Mouse (Mus musculus): ENCODE measurements at regions not wholly inside any gene's neighbourhood (a gene's known extent, or its start where the extent isn't known, plus 50 kb on each side); places are given as distances from the start of the nearest gene placed in this dataset.

DNA sequence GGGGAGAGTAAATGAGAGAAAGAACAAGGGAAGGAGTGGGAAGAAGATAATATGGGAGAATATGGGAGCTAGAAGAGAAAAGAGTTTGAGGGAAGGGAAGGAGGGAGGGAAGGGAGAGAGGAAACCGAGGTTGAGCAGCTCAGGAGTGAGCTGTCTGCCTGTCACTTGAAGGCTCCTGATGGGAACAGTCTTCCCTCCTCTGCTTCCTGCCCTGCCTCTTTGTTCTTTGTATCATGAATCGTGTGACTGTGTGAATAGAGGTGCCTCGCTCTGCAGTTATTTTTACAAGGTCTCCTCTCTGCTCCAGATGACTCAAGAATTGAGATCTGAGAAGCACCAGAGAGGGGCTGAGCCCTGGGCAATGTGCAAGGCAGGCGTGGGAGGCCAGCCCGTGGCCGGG, 92.0 kb upstream of the Mrps10 start:
- Histone ChIP-seq H3K9ac (ENCODE audit: low read depth, poor library complexity, severe bottlenecking) (no peak overlapping the region), H3K4me3 (ENCODE audit: low read depth, low read length) (no peak overlapping the region), H3K4me1 (ENCODE audit: control insufficient read depth, insufficient read depth, low read length) (no peaks in the 10 kb centered on the region), H3K27ac (ENCODE audit: insufficient read depth, low read length) (no peak overlapping the region), H3K27me3 (ENCODE audit: control insufficient read depth, insufficient read depth, low read length, poor library complexity, severe bottlenecking) (no peaks in the 10 kb centered on the region), H3K9me3 (replicated peaks; ENCODE audit: control insufficient read depth, insufficient read depth, low read length, poor library complexity, severe bottlenecking) (no peaks in the 10 kb centered on the region), H3K36me3 (ENCODE audit: control insufficient read depth, insufficient read depth, low read length, poor library complexity, severe bottlenecking) (no peaks in the 10 kb centered on the region)
- TF ChIP-seq POLR2A (IDR thresholded peaks at IDR 0.05; ENCODE audit: insufficient read depth, low read length) (no peak), CTCF (IDR thresholded peaks at IDR 0.05; ENCODE audit: low read depth, low read length) (no peak), EP300 (IDR thresholded peaks at IDR 0.05; ENCODE audit: insufficient read depth, low read depth, low read length) (no peak)

DNA sequence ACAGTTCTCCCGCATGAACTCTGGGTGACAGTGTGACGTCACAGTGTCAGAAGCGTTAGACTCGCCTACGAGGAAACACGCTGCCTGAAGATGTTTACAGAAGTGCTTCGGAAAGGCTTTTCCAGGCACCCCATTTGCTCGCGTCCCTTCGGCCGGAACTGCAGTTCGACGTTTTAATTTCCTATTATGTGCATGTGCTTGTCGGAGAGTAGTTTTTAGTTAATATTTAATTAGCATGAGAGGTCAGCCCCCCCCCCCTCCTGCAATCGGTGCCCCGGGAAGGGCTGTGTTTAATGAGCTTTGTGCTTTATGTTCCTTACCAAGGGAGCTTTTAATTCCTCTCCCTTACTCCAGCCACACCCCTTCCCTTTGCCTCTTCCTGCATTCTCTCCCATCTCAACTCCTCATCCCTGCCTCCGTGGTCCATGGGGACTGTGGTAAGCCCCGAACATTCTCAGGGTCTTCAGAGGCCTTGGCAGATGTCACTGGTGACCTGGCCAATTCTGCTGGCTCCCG, 92.8 kb upstream of the Mrps10 start:
- Histone ChIP-seq H3K9me3 (replicated peaks; ENCODE audit: control insufficient read depth, insufficient read depth, low read length, poor library complexity, severe bottlenecking) (no peaks in the 10 kb centered on the region), H3K36me3 (ENCODE audit: control insufficient read depth, insufficient read depth, low read length, poor library complexity, severe bottlenecking) (no peaks in the 10 kb centered on the region), H3K4me3 (ENCODE audit: low read depth, low read length) (no peak overlapping the region), H3K27ac (ENCODE audit: insufficient read depth, low read length) (no peak overlapping the region), H3K4me1 (ENCODE audit: control insufficient read depth, insufficient read depth, low read length) (no peaks in the 10 kb centered on the region), H3K27me3 (ENCODE audit: control insufficient read depth, insufficient read depth, low read length, poor library complexity, severe bottlenecking) (no peaks in the 10 kb centered on the region), H3K9ac (ENCODE audit: low read depth, poor library complexity, severe bottlenecking) (no peak overlapping the region)
- TF ChIP-seq POLR2A (IDR thresholded peaks at IDR 0.05; ENCODE audit: insufficient read depth, low read length) (no peak), EP300 (IDR thresholded peaks at IDR 0.05; ENCODE audit: insufficient read depth, low read depth, low read length) (no peak), CTCF (IDR thresholded peaks at IDR 0.05; ENCODE audit: low read depth, low read length) (no peak)

DNA sequence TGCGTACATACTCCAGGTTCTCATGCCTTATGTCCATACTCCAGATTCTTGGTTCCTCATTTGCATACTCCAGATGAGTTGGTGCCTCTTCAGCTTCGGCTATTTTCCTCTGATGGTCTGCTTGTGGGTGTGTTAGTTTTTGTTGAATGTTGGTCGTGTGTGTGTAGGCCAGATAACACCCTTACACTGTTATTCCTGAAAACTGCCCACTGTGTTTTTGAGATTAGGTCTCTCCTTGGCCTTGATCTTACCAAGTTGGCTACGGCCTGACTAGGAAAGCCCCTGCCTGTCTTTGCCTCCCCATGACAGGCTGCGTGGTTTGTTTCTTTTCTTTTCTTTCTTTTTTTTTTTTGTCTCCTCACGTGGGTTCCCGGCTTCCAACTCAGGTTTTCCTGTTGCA, 95.4 kb upstream of the Mrps10 start:
- TF ChIP-seq EP300 (IDR thresholded peaks at IDR 0.05; ENCODE audit: insufficient read depth, low read depth, low read length) (no peak), CTCF (IDR thresholded peaks at IDR 0.05; ENCODE audit: low read depth, low read length) (no peak), POLR2A (IDR thresholded peaks at IDR 0.05; ENCODE audit: insufficient read depth, low read length) (no peak)
- no peaks in the 10 kb centered on the region for H3K27me3 ChIP-seq (ENCODE audit: control insufficient read depth, insufficient read depth, low read length, poor library complexity, severe bottlenecking)
- H3K4me3 ChIP-seq (ENCODE audit: low read depth, low read length) = no peak overlapping the region
- H3K9me3 ChIP-seq (replicated peaks; ENCODE audit: control insufficient read depth, insufficient read depth, low read length, poor library complexity, severe bottlenecking) = no peaks in the 10 kb centered on the region
- H3K36me3 ChIP-seq (ENCODE audit: control insufficient read depth, insufficient read depth, low read length, poor library complexity, severe bottlenecking) = no peaks in the 10 kb centered on the region
- H3K9ac ChIP-seq (ENCODE audit: low read depth, poor library complexity, severe bottlenecking) = no peak overlapping the region
- H3K4me1 ChIP-seq (ENCODE audit: control insufficient read depth, insufficient read depth, low read length) = no peaks in the 10 kb centered on the region
- H3K27ac ChIP-seq (ENCODE audit: insufficient read depth, low read length) = no peak overlapping the region

DNA sequence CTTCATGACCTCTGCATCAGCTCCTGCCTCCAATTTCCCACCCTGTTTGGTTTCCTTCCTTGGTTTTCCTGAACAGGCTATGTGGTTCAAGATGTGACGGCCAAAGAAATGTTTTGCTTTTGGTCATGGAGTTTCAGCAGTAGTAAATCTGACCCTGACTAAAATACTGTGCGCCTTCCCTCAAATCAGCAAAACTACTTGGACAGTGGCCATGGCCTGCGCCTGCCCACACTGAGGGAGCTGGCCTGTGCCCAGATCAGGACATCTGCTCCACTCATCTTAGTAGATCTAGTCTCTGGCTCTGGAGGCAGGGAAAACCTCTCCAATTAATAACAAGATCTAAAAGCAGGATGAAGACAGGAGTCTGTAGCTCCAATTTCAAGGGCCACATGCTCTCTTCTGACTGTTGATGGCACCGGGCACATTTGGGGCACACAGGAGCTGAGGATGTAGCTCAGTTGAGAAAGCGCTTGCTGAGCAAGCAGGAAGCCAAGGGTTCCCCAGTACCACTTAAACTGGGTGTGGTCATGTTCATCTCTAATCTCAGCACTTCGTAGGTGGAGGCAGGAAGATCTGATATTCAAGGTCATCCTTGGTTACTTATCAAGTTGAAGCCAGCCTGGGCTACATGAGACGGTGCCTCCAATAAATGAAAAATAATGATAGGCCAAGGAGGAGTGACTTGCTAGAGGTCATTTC, 96.6 kb upstream of the Mrps10 start:
- no peak for TF ChIP-seq CTCF (IDR thresholded peaks at IDR 0.05; ENCODE audit: low read depth, low read length)
- Histone ChIP-seq H3K4me1 (ENCODE audit: control insufficient read depth, insufficient read depth, low read length) (no peaks in the 10 kb centered on the region), H3K27me3 (ENCODE audit: control insufficient read depth, insufficient read depth, low read length, poor library complexity, severe bottlenecking) (no peaks in the 10 kb centered on the region), H3K27ac (ENCODE audit: insufficient read depth, low read length) (no peak overlapping the region), H3K9me3 (replicated peaks; ENCODE audit: control insufficient read depth, insufficient read depth, low read length, poor library complexity, severe bottlenecking) (no peaks in the 10 kb centered on the region), H3K9ac (ENCODE audit: low read depth, poor library complexity, severe bottlenecking) (no peak overlapping the region), H3K36me3 (ENCODE audit: control insufficient read depth, insufficient read depth, low read length, poor library complexity, severe bottlenecking) (no peaks in the 10 kb centered on the region), H3K4me3 (ENCODE audit: low read depth, low read length) (no peak overlapping the region)

DNA sequence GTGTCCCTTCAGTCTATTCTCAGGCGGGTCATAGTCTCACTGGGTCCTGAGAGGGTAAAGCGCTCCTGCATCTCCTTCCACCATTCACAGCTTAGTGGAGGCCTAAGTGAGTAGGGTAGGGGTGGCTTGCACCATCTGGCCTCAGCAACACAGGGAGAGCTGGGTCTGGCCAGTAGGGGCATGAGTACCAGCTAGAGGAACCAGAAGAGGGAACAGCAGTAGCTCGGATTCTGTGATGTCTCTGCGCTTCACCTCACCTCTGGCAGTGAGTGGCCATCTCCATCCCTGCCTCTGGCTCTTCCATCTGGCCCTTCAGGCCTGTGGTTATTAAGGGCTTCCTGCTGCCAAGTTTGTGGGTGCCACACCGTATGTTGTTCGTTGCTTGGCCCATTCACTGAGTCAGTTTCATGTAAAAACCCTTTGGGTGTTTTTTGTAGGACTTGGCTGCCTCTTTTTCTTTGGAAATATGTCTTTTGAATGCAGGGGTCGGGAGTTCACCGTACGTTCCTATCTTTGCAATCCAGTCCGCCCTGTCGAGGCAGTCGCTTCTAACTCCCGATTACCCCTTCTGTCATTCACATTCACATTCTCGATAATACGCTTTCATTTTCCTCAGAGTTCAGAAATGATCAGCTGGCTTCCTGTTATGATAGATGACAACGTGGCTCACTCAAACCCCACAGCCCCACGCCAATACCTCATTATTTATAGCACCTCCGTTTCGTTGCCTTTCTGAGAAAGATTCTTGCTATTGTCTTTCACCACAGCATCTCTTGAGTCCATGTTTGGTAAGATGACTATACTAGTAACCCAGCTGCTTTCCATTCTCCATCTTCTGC, 99.4 kb upstream of the Mrps10 start:
- H3K9ac ChIP-seq (ENCODE audit: low read depth, poor library complexity, severe bottlenecking) = no peak overlapping the region

DNA sequence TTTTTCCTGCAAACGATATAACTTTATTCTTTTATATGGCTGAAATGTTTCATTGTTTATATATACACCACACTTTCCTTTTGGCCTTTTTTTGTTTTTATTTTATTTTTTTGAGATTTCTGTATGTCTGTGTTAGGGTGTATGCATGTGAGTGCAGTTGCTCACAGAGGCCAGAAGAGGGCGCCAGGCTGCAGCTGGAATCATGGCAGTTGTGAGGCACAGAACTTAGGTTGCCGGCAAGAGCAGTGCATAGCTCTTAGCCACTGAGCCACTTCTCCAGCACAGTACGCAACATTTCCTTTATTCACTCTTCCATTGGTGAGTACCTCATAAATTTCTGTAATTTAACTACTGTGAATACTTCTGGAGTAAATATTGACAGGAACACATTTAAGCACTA, 100.8 kb upstream of the Mrps10 start:
- no peak overlapping the region for H3K4me3 ChIP-seq (ENCODE audit: low read depth, low read length)
- no peaks in the 10 kb centered on the region for H3K9me3 ChIP-seq (replicated peaks; ENCODE audit: control insufficient read depth, insufficient read depth, low read length, poor library complexity, severe bottlenecking)
- H3K27ac ChIP-seq (ENCODE audit: insufficient read depth, low read length) = no peak overlapping the region
- H3K9ac ChIP-seq (ENCODE audit: low read depth, poor library complexity, severe bottlenecking) = no peak overlapping the region
- H3K27me3 ChIP-seq (ENCODE audit: control insufficient read depth, insufficient read depth, low read length, poor library complexity, severe bottlenecking) = no peaks in the 10 kb centered on the region
- H3K36me3 ChIP-seq (ENCODE audit: control insufficient read depth, insufficient read depth, low read length, poor library complexity, severe bottlenecking) = no peaks in the 10 kb centered on the region
- TF ChIP-seq EP300 (IDR thresholded peaks at IDR 0.05; ENCODE audit: insufficient read depth, low read depth, low read length) (no peak), CTCF (IDR thresholded peaks at IDR 0.05; ENCODE audit: low read depth, low read length) (peak; percentile 67)
- no peaks in the 10 kb centered on the region for H3K4me1 ChIP-seq (ENCODE audit: control insufficient read depth, insufficient read depth, low read length)

More for the DNA sequence above, 99.4 kb upstream of the Mrps10 start:
- no peak overlapping the region for H3K4me3 ChIP-seq (ENCODE audit: low read depth, low read length)
- no peaks in the 10 kb centered on the region for H3K4me1 ChIP-seq (ENCODE audit: control insufficient read depth, insufficient read depth, low read length)
- H3K9me3 ChIP-seq (replicated peaks; ENCODE audit: control insufficient read depth, insufficient read depth, low read length, poor library complexity, severe bottlenecking) = no peaks in the 10 kb centered on the region
- TF ChIP-seq CTCF (IDR thresholded peaks at IDR 0.05; ENCODE audit: low read depth, low read length) (no peak), EP300 (IDR thresholded peaks at IDR 0.05; ENCODE audit: insufficient read depth, low read depth, low read length) (no peak), POLR2A (IDR thresholded peaks at IDR 0.05; ENCODE audit: insufficient read depth, low read length) (no peak)
- H3K27me3 ChIP-seq (ENCODE audit: control insufficient read depth, insufficient read depth, low read length, poor library complexity, severe bottlenecking) = no peaks in the 10 kb centered on the region
- H3K27ac ChIP-seq (ENCODE audit: insufficient read depth, low read length) = no peak overlapping the region
- H3K36me3 ChIP-seq (ENCODE audit: control insufficient read depth, insufficient read depth, low read length, poor library complexity, severe bottlenecking) = no peaks in the 10 kb centered on the region
